Mouse (Mus musculus) right cerebral cortex, postnatal 10 days (tissue): ENCODE results near the gene Als2cl.

ENCODE experiments used
- DNase-seq, 2 experiments: peaks; one replicate each; pipeline ENCODE4 v3.0.0; 2021; ENCODE audit warnings: low spot score in 2 of 2

Gene Als2cl

GRCm38 (mm10) chr9:110879998-110880561 is 410 bp downstream of the Als2cl start, which contains the start of gene Tmie:
Gene Tmie (minus strand): TSS chr9:110880113.
- DNase-seq, result peak; percentile 57 to 59

GRCm38 (mm10) chr9:110880772-110881171 is 1.1 kb downstream of the Als2cl start:
- DNase-seq, result no peak

GRCm38 (mm10) chr9:110881953-110882352 is 2.3 kb downstream of the Als2cl start:
- no peak for DNase-seq

- no peak for DNase-seq
These were observed 8.0 kb downstream of the Als2cl start for GRCm38 (mm10) chr9:110887388-110888303.

- no peak for DNase-seq
These were observed 9.3 kb downstream of the Als2cl start for GRCm38 (mm10) chr9:110888935-110889334.

GRCm38 (mm10) chr9:110890026-110890783 is 10.5 kb downstream of the Als2cl start:
- DNase-seq, result no peak

GRCm38 (mm10) chr9:110891077-110891828 is 11.6 kb downstream of the Als2cl start:
- DNase-seq, result no peak

GRCm38 (mm10) chr9:110892552-110892951 is 12.9 kb downstream of the Als2cl start:
- DNase-seq, result no peak

GRCm38 (mm10) chr9:110893429-110893828 is 13.8 kb downstream of the Als2cl start:
- DNase-seq, result no peak

- no peak for DNase-seq
These were observed 15.8 kb downstream of the Als2cl start for GRCm38 (mm10) chr9:110895507-110895906.

- DNase-seq, result no peak
These were observed 16.3 kb downstream of the Als2cl start for GRCm38 (mm10) chr9:110895994-110896393.

- no peak for DNase-seq
These were observed 16.9 kb downstream of the Als2cl start for GRCm38 (mm10) chr9:110896595-110896994.

- no peak for DNase-seq
These were observed 19.9 kb downstream of the Als2cl start for GRCm38 (mm10) chr9:110899451-110900008.

- no peak for DNase-seq
These were observed 21.5 kb downstream of the Als2cl start for GRCm38 (mm10) chr9:110901204-110901603.

GRCm38 (mm10) chr9:110902271-110902670 is 22.6 kb downstream of the Als2cl start:
- no peak for DNase-seq

GRCm38 (mm10) chr9:110907201-110907837 is 27.6 kb downstream of the Als2cl start:
- DNase-seq, result no peak

GRCm38 (mm10) chr9:110907838-110908630 is 28.4 kb downstream of the Als2cl start:
- DNase-seq, result no peak

- DNase-seq, result no peak
These were observed 29.0 kb downstream of the Als2cl start for GRCm38 (mm10) chr9:110908631-110909016.

- no peak for DNase-seq
These were observed 29.8 kb downstream of the Als2cl start for GRCm38 (mm10) chr9:110909371-110909967.
